Mouse (Mus musculus): ENCODE data around the gene Sema3d. TPM values are rescaled to one million over a fixed set of nuclear protein-coding genes. Genes with fewer than 3 reads are reported as not detected.
A peak's percentile ranks its signal among the peaks of the same experiment; 100 is the strongest.

Sema3d gene
- polyA plus RNA-seq, 1 experiment from 2014 or later, result 1.7 TPM

DNA sequence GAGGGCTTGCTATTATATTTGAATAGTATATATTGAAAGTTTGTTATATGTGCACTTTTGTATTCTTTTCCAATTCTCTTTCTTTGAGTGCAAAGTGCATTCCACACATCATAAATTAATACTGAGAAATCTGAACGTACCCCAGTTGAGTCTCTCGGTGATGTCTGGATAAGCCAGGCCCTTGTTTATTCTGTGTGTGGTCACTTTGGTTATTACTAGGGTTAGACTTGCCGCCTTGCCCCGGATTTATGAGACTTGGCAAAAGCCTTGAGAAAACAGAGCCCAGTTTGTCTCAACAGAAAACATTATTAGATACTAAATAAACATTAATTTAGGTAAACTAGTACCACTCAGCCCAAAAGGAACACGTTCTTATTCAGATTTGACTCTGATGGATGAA, 40.1 kb downstream of the Sema3d start:
- Histone ChIP-seq H3K9me3 (ENCODE audit: control insufficient read depth, low read length) (no peaks in the 10 kb centered on the region), H3K9ac (replicated peaks; ENCODE audit: low read length) (no peak overlapping the region), H3K27me3 (ENCODE audit: control insufficient read depth, insufficient read depth, low read length) (no peaks in the 10 kb centered on the region), H3K4me3 (replicated peaks; ENCODE audit: low read depth, low read length) (no peak overlapping the region), H3K27ac (replicated peaks; ENCODE audit: low read depth, low read length) (no peak overlapping the region), H3K36me3 (ENCODE audit: control insufficient read depth, insufficient read depth, low read length) (no peaks in the 10 kb centered on the region), H3K4me1 (ENCODE audit: control insufficient read depth, insufficient read depth, low read length) (no peaks in the 10 kb centered on the region), H3K4me2 (ENCODE audit: low read length) (no peak overlapping the region)
- DNase-seq (no peak), ATAC-seq (ENCODE audit: low FRiP score, low TSS enrichment) (no peak)
- 84% methylated on average over 5 of the region's 5 CpGs for WGBS

GRCm38 (mm10) chr5:12441737-12442136, 58.6 kb downstream of the Sema3d start:
- WGBS, result 90% methylated on average over 1 of the region's 1 CpGs
- no peak overlapping the region for H3K4me2 ChIP-seq (ENCODE audit: low read length)
- no peaks in the 10 kb centered on the region for H3K36me3 ChIP-seq (ENCODE audit: control insufficient read depth, insufficient read depth, low read length)
- H3K27ac ChIP-seq (replicated peaks; ENCODE audit: low read depth, low read length), result no peak overlapping the region
- H3K9me3 ChIP-seq (ENCODE audit: control insufficient read depth, low read length), result no peaks in the 10 kb centered on the region
- H3K27me3 ChIP-seq (ENCODE audit: control insufficient read depth, insufficient read depth, low read length), result no peaks in the 10 kb centered on the region
- ATAC-seq (ENCODE audit: low FRiP score, low TSS enrichment), result no peak
- no peaks in the 10 kb centered on the region for H3K4me1 ChIP-seq (ENCODE audit: control insufficient read depth, insufficient read depth, low read length)
- no peak overlapping the region for H3K9ac ChIP-seq (replicated peaks; ENCODE audit: low read length)
- no peak overlapping the region for H3K4me3 ChIP-seq (replicated peaks; ENCODE audit: low read depth, low read length)
- DNase-seq, result peak; percentile 2

GRCm38 (mm10) chr5:12442176-12443105, 59.3 kb downstream of the Sema3d start:
- ATAC-seq (ENCODE audit: low FRiP score, low TSS enrichment) (no peak), DNase-seq (no peak)
- H3K9ac ChIP-seq (replicated peaks; ENCODE audit: low read length), result no peak overlapping the region
- H3K27ac ChIP-seq (replicated peaks; ENCODE audit: low read depth, low read length), result no peak overlapping the region
- H3K4me3 ChIP-seq (replicated peaks; ENCODE audit: low read depth, low read length), result no peak overlapping the region
- no peaks in the 10 kb centered on the region for H3K27me3 ChIP-seq (ENCODE audit: control insufficient read depth, insufficient read depth, low read length)
- no peaks in the 10 kb centered on the region for H3K4me1 ChIP-seq (ENCODE audit: control insufficient read depth, insufficient read depth, low read length)
- WGBS, result 90% methylated on average over 7 of the region's 7 CpGs
- no peak overlapping the region for H3K4me2 ChIP-seq (ENCODE audit: low read length)
- H3K36me3 ChIP-seq (ENCODE audit: control insufficient read depth, insufficient read depth, low read length), result no peaks in the 10 kb centered on the region
- H3K9me3 ChIP-seq (ENCODE audit: control insufficient read depth, low read length), result no peaks in the 10 kb centered on the region

DNA sequence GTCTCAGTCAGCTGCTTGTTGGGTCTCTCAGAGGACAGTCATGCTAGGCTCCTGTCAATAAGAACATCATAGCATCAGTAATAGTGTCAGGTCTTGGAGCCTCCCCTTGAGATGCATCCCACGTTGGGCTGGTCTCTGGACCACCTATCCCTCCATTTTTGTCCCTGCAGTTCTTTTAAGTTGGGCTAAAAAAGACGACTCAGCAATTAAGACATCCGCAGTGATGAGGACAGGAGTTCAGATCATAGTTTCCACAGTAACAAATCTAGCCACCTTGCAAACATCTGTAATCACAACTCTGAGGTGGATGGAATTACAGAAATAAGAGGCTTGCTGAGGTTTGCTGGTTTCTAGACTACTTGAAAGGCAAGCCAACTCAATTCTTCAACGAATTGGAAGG, 67.9 kb downstream of the Sema3d start:
- Histone ChIP-seq H3K4me2 (ENCODE audit: low read length) (no peak overlapping the region), H3K9me3 (ENCODE audit: control insufficient read depth, low read length) (no peaks in the 10 kb centered on the region), H3K27me3 (ENCODE audit: control insufficient read depth, insufficient read depth, low read length) (no peaks in the 10 kb centered on the region), H3K4me1 (ENCODE audit: control insufficient read depth, insufficient read depth, low read length) (no peaks in the 10 kb centered on the region), H3K27ac (replicated peaks; ENCODE audit: low read depth, low read length) (no peak overlapping the region), H3K9ac (replicated peaks; ENCODE audit: low read length) (no peak overlapping the region), H3K36me3 (ENCODE audit: control insufficient read depth, insufficient read depth, low read length) (no peaks in the 10 kb centered on the region), H3K4me3 (replicated peaks; ENCODE audit: low read depth, low read length) (no peak overlapping the region)
- 83% methylated on average over 4 of the region's 4 CpGs for WGBS
- no peak for DNase-seq
- ATAC-seq (ENCODE audit: low FRiP score, low TSS enrichment), result no peak

DNA sequence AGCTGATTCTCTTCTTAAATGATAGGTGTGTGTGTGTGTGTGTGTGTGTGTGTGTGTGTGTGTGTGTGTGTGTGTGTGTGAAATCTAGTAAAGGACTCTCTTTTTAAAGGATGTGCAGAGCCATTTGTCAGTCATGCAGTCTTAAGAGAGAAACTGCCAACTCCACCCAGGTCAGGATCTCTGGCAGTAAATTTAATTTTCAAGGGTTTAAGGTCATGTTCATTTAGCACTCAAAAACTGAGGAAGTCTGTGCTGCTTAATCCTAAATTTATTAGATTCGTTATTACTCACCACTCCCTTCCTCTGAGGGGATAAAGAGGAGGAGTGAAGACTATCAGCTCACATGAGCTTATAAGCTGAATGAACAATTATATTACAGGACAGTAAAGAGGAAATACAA, 71.8 kb downstream of the Sema3d start:
- DNase-seq (peak; percentile 3), ATAC-seq (ENCODE audit: low FRiP score, low TSS enrichment) (no peak)
- Histone ChIP-seq H3K4me2 (ENCODE audit: low read length) (no peak overlapping the region), H3K4me1 (ENCODE audit: control insufficient read depth, insufficient read depth, low read length) (no peaks in the 10 kb centered on the region), H3K9me3 (ENCODE audit: control insufficient read depth, low read length) (no peaks in the 10 kb centered on the region), H3K4me3 (replicated peaks; ENCODE audit: low read depth, low read length) (no peak overlapping the region), H3K9ac (replicated peaks; ENCODE audit: low read length) (no peak overlapping the region), H3K27me3 (ENCODE audit: control insufficient read depth, insufficient read depth, low read length) (no peaks in the 10 kb centered on the region), H3K36me3 (ENCODE audit: control insufficient read depth, insufficient read depth, low read length) (no peaks in the 10 kb centered on the region), H3K27ac (replicated peaks; ENCODE audit: low read depth, low read length) (no peak overlapping the region)
- 47% methylated on average over 1 of the region's 1 CpGs for WGBS

DNA sequence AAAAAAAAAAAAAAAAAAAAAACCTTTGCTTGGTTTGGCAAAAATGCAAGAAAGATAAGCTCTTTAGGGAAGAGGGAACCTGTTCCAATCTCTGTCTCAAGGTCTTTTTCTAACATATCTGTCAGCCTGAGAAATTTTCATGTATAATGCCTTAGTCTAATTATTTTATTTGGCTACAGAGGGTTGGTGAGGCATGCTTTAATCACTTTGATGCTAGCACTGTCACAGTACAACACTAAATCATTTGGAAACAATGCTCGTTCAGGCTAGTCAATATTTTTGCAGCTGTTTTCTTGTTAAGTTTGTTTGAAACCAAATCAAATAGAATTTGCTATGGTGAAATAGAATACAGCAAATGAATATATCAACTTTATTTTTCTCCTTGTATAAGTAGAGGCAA, 74.3 kb downstream of the Sema3d start:
- H3K9ac ChIP-seq (replicated peaks; ENCODE audit: low read length), result no peak overlapping the region
- ATAC-seq (ENCODE audit: low FRiP score, low TSS enrichment), result no peak
- no peak overlapping the region for H3K4me3 ChIP-seq (replicated peaks; ENCODE audit: low read depth, low read length)
- H3K9me3 ChIP-seq (ENCODE audit: control insufficient read depth, low read length), result no peaks in the 10 kb centered on the region
- no peaks in the 10 kb centered on the region for H3K4me1 ChIP-seq (ENCODE audit: control insufficient read depth, insufficient read depth, low read length)
- H3K36me3 ChIP-seq (ENCODE audit: control insufficient read depth, insufficient read depth, low read length), result no peaks in the 10 kb centered on the region
- 85% methylated on average over 1 of the region's 1 CpGs for WGBS
- no peak overlapping the region for H3K4me2 ChIP-seq (ENCODE audit: low read length)
- no peak overlapping the region for H3K27ac ChIP-seq (replicated peaks; ENCODE audit: low read depth, low read length)
- no peaks in the 10 kb centered on the region for H3K27me3 ChIP-seq (ENCODE audit: control insufficient read depth, insufficient read depth, low read length)
- no peak for DNase-seq

- WGBS, result 95% methylated on average over 4 of the region's 4 CpGs
- H3K27me3 ChIP-seq (ENCODE audit: control insufficient read depth, insufficient read depth, low read length), result no peaks in the 10 kb centered on the region
- H3K4me3 ChIP-seq (replicated peaks; ENCODE audit: low read depth, low read length), result no peak overlapping the region
- H3K9ac ChIP-seq (replicated peaks; ENCODE audit: low read length), result no peak overlapping the region
- H3K4me2 ChIP-seq (ENCODE audit: low read length), result no peak overlapping the region
- no peaks in the 10 kb centered on the region for H3K9me3 ChIP-seq (ENCODE audit: control insufficient read depth, low read length)
- ATAC-seq (ENCODE audit: low FRiP score, low TSS enrichment) (no peak), DNase-seq (no peak)
- H3K36me3 ChIP-seq (ENCODE audit: control insufficient read depth, insufficient read depth, low read length), result no peaks in the 10 kb centered on the region
- H3K27ac ChIP-seq (replicated peaks; ENCODE audit: low read depth, low read length), result no peak overlapping the region
- no peaks in the 10 kb centered on the region for H3K4me1 ChIP-seq (ENCODE audit: control insufficient read depth, insufficient read depth, low read length)
These were observed 84.6 kb downstream of the Sema3d start for GRCm38 (mm10) chr5:12467568-12468336.

DNA sequence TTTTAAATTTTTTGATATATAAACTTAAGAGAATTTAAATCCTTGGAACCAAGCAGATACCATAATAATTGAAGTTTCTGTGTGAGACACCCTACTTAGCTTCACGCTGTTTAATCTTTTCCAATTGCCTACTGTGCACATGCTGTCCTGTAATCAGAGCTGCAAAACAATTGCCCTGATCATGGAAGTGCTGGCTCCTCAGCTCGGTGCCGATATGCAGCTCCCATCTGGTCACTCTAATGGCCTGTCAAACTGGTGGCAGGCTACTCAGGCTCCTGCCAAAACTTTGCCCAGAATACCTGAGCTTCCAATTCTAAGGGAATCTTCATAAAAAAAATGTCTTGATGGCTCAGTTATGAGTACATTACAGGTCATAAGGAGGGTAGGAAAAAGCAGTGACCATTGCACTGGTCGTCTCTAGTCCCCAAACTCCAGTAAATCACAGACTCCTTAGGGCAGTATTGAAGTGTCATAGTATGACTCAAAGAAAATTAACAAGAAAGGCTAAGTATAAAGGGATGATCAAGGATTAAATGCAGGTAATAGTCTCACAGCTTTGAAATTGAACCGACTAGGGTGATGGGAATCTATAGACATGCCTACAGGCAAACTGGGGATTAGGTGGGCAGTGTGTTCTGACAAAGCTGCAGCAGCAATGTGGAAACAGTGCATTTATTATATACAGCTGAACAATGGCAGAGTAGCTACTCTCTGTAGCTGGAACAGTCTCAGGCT, 91.9 kb downstream of the Sema3d start:
- Histone ChIP-seq H3K4me1 (ENCODE audit: control insufficient read depth, insufficient read depth, low read length) (no peaks in the 10 kb centered on the region), H3K9ac (replicated peaks; ENCODE audit: low read length) (no peak overlapping the region), H3K9me3 (ENCODE audit: control insufficient read depth, low read length) (no peaks in the 10 kb centered on the region), H3K4me3 (replicated peaks; ENCODE audit: low read depth, low read length) (no peak overlapping the region), H3K27ac (replicated peaks; ENCODE audit: low read depth, low read length) (no peak overlapping the region), H3K27me3 (ENCODE audit: control insufficient read depth, insufficient read depth, low read length) (no peaks in the 10 kb centered on the region), H3K36me3 (ENCODE audit: control insufficient read depth, insufficient read depth, low read length) (no peaks in the 10 kb centered on the region), H3K4me2 (ENCODE audit: low read length) (no peak overlapping the region)
- 50% methylated on average over 5 of the region's 5 CpGs for WGBS
- ATAC-seq (ENCODE audit: low FRiP score, low TSS enrichment) (peak; percentile 50; the same call in 1 of the 2 replicates), DNase-seq (peak; percentile 23)

Data from midbrain, embryonic 14.5 days (tissue).